Mouse (Mus musculus): ENCODE results near the gene Serpina6.
A peak's percentile ranks its signal among the peaks of the same experiment; 100 is the strongest.

Serpina6 gene

DNA sequence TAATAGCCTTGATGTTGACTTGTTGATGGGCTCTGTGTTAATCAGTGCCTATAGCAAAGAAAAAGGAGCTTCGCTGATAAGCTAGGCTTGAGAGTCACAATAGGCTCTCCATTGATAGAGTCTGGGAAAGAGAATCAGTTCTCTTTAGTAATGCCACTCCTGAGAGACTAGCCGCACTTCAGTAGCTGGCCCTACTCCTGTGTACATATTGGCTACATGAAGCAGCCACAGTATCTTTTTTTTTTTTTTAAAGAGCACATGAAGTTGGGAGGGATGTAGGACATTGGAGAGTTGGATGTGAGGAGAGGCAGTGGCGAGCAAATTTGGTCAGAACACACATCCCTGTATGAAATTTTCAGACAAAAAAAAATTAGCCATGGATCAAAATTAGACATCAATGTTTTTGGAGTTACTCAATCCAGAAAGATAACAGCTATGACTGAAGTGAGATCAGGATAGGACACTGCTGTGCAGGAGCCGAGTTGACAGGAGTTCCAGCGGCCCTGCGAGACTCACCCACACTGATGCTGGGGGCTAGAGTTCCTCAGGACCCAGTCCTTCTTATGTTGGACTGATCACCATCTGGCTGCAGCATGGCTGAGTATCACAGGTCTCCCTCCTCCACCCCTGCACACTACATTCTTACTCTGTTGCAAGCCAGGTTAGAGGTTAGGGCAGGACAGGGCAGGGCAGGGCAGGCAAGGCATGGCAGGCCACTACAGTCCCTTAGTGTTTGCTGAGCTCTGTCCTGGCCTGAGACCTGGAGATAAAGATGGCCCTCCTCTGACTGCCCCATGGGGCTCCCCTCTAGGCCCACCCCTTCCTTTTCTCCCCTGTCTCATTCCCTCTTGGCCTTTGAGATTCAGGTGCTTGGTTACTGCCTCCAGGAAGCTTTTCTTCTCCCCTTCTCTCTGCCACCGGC, 1.6 kb downstream of the Serpina6 start:
- DNase-seq (ENCODE audit: low spot score): no peak

DNA sequence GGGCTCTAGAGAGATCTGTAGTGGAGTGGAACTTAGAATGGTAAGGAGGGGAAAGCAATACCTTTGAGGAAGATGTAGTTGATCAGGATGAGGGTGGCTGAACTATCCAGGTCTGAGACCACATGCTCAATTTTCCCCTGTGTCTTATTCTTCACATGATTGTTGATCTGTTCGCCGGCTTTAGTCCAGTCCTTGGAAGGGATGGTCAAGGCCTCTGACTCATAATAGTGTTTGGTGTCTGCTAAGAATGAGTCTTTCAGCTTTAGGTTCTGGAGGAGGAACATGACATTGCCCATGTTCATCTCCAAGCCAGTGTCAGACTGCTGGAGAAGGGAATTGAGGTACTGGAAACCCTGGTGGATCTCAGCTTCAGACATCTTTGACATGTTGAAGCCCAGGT, 3.2 kb downstream of the Serpina6 start:
- no peak for DNase-seq (ENCODE audit: low spot score)

DNA sequence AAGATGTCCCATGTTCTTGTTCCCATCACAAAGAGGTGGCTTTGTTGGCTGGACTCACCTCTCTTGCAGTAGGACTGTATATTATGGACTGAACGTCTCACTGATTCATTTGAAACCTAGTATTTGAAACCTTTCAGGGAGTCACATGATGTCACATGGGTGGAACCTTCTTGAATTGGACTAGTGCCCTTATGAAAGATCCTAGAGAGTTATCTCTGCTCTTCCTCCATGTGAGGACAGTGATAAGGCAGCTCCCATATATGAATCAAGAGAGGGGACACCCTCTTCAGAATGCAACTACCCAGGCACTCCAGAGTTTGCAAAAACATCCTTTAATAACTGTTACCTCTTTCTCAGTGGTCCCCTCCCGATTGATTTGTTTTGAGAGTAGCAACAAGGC, 10.7 kb downstream of the Serpina6 start:
- no peak for DNase-seq (ENCODE audit: low spot score)

DNA sequence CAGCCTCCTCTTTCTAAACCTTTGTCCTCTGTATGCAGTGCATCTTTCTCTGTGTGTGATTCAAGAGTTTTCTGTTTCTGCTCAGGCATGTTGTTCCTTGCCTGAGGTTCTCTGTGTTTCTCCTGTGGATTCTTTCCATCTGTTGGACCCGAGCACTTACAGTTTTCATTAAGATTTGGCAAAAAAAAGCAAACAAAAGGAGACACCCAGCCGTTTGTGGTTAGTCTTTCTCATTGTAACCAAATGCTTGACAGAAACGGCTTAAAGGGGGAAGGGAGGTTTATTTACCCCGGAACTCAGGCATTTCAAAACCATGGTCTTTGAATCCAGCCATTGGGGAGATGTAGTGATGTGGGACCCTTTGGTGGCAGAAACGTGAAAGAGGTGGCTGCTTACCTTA, 12.4 kb downstream of the Serpina6 start:
- DNase-seq (ENCODE audit: low spot score): no peak

DNA sequence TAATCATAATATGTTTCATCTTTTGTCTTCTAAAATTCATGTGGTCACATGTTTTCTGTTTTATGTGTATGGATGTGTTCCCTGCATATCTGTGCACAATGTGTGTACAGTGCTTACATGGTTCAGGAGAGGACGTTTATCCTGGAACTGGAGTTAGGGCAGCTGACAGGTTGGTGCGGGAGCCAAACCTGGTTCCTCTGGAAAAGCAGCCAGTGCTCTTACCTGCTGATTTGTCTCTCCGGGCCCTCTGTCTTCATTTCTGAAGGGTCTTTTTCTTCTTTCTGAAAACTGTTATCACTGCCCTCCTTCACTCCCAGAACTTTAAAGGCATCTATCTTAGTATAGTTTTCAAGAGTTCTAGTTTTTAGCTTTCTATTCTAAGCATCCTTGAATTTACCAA, 13.2 kb downstream of the Serpina6 start:
- DNase-seq (ENCODE audit: low spot score): no peak

DNA sequence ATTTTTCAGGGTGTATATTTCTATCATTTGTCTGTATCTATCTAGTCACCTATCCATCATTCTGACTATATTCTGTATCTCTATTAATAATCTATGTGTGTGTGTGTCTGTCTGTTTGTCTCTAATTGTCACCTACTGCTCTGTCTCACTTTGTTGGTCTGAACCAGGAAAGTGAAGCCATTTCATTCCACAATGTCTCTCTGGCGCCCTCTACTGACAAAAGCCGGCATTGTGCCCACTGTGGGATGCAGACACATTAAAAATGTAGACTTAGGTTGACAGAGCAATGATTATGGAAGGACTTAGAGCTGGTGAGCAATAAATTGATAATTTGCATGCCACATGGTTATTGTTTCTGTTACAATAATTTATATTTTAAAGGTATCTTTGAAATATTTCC, 13.7 kb downstream of the Serpina6 start:
- DNase-seq (ENCODE audit: low spot score): peak; percentile 86

DNA sequence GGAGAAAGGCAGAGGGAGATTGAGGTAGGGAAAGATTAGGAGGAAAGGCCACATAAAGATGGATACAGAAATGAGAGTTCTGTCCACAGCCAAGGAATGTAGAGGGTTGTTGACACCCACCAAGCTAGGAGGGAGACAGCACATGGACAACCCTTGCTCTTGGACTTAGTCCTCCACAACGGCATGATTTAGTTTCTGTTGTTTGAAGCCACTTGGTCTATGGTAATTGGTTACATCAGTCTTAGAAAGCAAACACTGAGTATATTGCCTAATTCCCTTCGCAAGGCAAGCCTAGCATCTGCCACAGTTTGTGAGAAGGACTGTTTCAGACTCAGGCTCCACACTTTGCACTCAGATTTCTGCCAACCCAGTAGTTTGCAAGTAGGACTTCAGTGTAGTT, 21.2 kb downstream of the Serpina6 start:
- no peak for DNase-seq (ENCODE audit: low spot score)

DNA sequence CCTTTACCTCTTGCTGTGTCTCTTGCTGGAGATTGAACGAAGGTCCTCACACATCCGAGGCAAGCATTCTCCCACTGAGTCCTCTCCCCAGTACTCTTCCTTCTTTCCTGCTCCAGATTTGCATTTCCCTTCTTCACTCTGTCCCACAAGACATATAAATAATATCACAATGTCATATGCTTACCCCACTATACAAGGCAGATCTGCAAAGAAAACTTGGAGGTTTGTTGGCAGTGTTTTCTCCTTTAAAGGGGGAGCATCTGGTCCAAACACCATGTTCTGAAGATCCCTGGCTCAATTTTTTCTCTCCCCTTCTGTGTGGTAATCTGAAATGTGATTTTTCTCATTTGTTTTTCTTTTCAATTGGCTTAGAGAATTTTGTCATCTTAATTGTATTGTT, 22.6 kb downstream of the Serpina6 start:
- DNase-seq (ENCODE audit: low spot score): no peak

DNA sequence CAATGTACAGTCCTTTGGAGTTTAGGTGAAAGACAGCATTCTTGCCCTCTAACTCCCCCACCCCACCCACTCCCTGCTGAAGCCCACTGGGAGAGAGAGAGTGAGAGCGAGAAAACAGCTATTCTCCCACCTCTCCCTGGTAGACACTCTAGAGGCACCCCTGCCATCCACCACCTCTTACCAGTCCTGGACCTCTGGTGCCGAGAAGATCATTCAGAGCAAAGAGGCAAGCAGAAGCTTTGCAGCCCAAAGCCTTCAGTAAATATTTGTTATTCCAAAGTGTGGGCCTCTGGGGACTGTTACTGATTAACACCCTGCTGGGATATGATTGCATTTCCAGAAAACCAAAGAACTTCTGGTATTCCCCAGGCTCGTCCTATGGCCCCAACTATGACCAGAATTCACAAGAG, 25.8 kb downstream of the Serpina6 start, which contains the start of gene Serpina10:
Gene Serpina10 (minus strand): TSS at position 242 of the 410 bp plus-strand sequence.
- DNase-seq (ENCODE audit: low spot score): no peak

DNA sequence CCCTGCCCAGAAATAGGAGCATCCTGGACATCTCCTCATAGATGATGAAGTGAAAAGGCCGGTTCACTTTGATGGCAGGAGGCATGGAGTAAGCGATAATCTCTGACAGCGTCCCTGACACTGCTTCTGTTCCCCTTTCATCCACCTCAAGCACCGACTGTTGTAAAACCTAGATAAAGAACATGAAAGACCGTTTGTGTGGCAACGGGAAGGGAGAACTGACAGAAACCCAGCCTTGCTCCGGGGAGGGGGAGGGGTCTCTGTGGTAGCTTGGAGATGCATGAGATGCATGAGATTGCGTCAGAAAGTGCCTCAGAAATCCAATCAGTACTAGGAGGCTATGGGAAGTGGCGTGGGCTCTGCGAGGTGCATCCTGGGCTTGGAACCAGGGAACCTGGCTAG, 40.2 kb downstream of the Serpina6 start:
- no peak for DNase-seq (ENCODE audit: low spot score)

DNA sequence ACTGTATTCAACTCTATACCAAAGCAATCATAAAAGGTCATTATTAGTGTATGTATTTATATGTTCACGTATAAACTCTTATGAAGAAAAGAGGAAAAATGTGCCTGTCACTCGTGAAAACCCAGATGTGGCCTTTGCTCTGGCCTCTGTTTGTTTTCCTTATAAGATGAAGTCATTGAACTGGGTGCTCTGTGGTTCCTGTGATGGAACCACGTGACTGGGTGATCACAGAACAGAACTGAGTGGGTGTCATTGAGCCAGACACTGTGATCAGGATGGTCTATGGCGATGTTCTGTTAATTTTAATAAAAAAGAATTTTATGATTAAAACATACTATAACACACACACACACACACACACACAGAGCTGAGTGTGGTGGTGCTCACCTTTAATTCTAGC, 41.3 kb downstream of the Serpina6 start:
- no peak for DNase-seq (ENCODE audit: low spot score)

DNA sequence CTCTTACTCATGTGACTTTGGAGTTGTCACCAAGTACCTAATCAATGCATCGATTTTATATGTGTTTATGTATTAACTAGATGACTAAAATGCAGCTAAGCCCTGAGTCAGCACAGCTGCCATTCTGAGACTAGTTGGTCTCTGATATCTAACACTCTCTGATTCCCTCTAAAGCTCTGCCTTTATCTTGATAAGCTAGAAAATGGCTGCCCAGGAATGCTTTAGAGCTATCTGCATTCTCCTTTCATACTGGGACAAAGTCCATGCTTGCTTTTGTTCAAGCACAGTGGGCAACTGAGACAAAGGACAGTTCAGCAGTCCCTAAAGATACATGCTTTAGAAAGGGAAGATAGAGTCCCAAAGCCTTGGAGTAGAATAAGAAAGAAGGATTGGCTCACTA, 41.9 kb downstream of the Serpina6 start:
- no peak for DNase-seq (ENCODE audit: low spot score)

DNA sequence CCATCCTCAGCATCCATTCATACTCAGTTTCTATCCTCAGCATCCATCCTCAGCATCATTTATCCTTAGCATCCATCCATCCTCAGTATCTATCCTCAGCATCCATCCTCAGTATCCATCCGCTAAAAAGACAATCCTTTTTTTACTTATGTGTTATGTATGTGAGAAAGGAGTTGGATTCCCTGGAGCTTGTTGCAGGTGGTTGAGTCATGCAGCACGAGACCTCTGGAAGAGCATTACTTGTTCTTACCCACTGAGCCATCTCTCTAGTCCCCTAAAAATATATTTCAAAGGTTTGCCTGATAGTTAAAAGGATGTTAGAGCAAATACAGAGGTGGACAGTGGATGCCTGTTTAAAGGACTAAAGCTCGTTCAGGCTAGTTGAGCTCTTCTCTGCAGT, 55.2 kb downstream of the Serpina6 start:
- DNase-seq (ENCODE audit: low spot score): no peak

DNA sequence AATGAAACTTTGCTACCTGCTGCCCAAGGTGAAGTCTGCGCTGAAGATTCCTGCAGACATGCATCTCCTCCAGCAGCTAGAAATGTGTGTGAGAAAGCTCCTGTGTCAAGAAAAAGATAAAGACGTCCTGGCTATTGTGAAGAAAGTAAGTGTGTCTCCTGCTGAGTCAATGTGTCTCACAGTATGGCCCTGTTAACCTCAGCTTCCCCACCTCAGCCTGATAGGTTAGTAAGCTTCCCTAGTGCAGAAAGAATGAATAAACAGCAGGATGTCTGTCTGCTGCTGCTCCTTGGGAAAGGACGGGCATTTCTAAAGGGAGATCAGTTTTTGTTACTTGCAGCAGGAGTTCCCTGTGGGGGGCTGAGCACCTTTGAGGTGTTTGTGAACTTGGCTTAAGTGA, 56.6 kb downstream of the Serpina6 start:
- DNase-seq (ENCODE audit: low spot score): no peak

DNA sequence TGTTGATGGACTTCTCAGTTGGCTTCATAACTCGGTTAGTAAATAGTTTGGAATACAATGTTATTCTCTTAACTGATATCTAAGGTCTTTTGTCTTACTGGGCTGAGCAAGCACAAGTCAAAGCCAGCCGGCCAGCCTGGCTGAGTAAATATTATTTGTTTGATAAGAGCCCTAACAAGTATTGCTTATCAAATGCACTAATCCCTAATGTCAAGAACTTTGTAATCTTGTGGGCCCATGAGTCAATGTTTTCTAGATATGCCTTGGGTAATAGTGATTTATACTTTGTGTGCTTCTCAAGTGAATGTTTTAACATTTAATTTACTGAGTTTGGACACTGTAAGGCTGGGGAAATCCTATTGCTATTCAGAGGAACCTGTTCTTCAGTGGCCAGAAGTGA, 58.6 kb downstream of the Serpina6 start:
- peak; percentile 52 for DNase-seq (ENCODE audit: low spot score)
